In genomic region chr8:13685674-13686314, GRCm38 (mm10) we compare ENCODE assay signal across 12 mouse cellular contexts. TPM values are rescaled to one million over a fixed set of nuclear protein-coding genes. Genes with fewer than 3 reads are reported as not detected.
A peak's percentile ranks its signal among the peaks of the same experiment; 100 is the strongest.
DNase-seq lines count a peak whose midpoint lies in the region; ATAC-seq and TF ChIP-seq lines count a peak whose summit lies in the region.
"Had no signal": no experiment of that assay in that cellular context is flagged by ENCODE, and none has a peak within 500 bp of the region (broad histone marks: within the 10 kb centered on the region; RNA-seq: fewer than 3 reads in every experiment).

No protein-coding gene starts in this region.

- peak; percentile 49 for DNase-seq in left cerebral cortex, postnatal 4 days
- DNase-seq in left cerebral cortex, adult 2 months (ENCODE audit: extremely low spot score in 1 of 2, low spot score in 2 of 2) = no peak
- DNase-seq in T-cell, adult 2 months (ENCODE audit: low spot score) = peak; percentile 72
- peak; percentile 73 for DNase-seq in induced T-regulatory cell, adult 2 months (ENCODE audit: low read depth)
- DNase-seq in stomach, postnatal 0 days (ENCODE audit: low spot score) = no peak
- DNase-seq in gastrocnemius, postnatal 10 days = no peak
- DNase-seq in heart, postnatal 10 days = no peak

- 87% methylated on average over 16 of the region's 16 CpGs for WGBS in stomach, postnatal 0 days
- WGBS in kidney, embryonic 16.5 days = 94% methylated on average over 16 of the region's 16 CpGs

- H3K27ac ChIP-seq in left cerebral cortex, adult 2 months = no peak overlapping the region
- no peak overlapping the region for H3K27ac ChIP-seq in stomach, postnatal 0 days (replicated peaks)
- H3K27ac ChIP-seq in kidney, embryonic 16.5 days (ENCODE audit: low read length) = no peak overlapping the region
- H3K27ac ChIP-seq: neural tube, embryonic 12.5 days; stomach, embryonic 15.5 days had no signal

- no peaks in the 10 kb centered on the region for H3K36me3 ChIP-seq in stomach, postnatal 0 days (ENCODE audit: control insufficient read depth, insufficient read depth, low read length)
- H3K36me3 ChIP-seq in kidney, embryonic 16.5 days (ENCODE audit: insufficient read depth, low read length) = no peaks in the 10 kb centered on the region
- H3K36me3 ChIP-seq: neural tube, embryonic 12.5 days; stomach, embryonic 15.5 days had no signal

- intact Hi-C loops in left cerebral cortex, postnatal 4 days (cut with DNase I) = no loop called here
- intact Hi-C loops in left cerebral cortex, adult 2 months (cut with DNase I) = no loop called here
- intact Hi-C loops in heart, postnatal 10 days (cut with DNase I) = no loop called here

- H3K4me2 ChIP-seq in stomach, postnatal 0 days (replicated peaks; ENCODE audit: low read depth) = no peak overlapping the region
- H3K4me2 ChIP-seq in kidney, embryonic 16.5 days (replicated peaks; ENCODE audit: low read depth, low read length) = no peak overlapping the region
- H3K4me2 ChIP-seq: neural tube, embryonic 12.5 days; stomach, embryonic 15.5 days had no signal

- TF ChIP-seq CTCF in left cerebral cortex, adult 2 months (IDR thresholded peaks at IDR 0.05) = no peak
- no peak for TF ChIP-seq CTCF in stomach, postnatal 0 days (IDR thresholded peaks at IDR 0.05; ENCODE audit: low read depth)

- no peak for TF ChIP-seq EP300 in stomach, postnatal 0 days (optimal IDR thresholded peaks at IDR 0.05)

- H3K4me3 ChIP-seq in left cerebral cortex, adult 2 months = no peak overlapping the region
- H3K4me3 ChIP-seq in stomach, postnatal 0 days (ENCODE audit: low read depth, low read length) = no peak overlapping the region
- no peak overlapping the region for H3K4me3 ChIP-seq in kidney, embryonic 16.5 days (ENCODE audit: low read length)
- H3K4me3 ChIP-seq: neural tube, embryonic 12.5 days; stomach, embryonic 15.5 days had no signal

- no peaks in the 10 kb centered on the region for H3K9me3 ChIP-seq in stomach, postnatal 0 days (ENCODE audit: control insufficient read depth, low read length)
- H3K9me3 ChIP-seq in kidney, embryonic 16.5 days (ENCODE audit: low read length) = no peaks in the 10 kb centered on the region
- H3K9me3 ChIP-seq: neural tube, embryonic 12.5 days; stomach, embryonic 15.5 days had no signal

- ATAC-seq in stomach, postnatal 0 days (ENCODE audit: low FRiP score, low TSS enrichment) = peak; percentile 27; the same call in 1 of the 2 replicates
- no peak for ATAC-seq in kidney, embryonic 16.5 days (ENCODE audit: low FRiP score, low TSS enrichment)
- ATAC-seq: forebrain, embryonic 16.5 days had no signal

- no peak overlapping the region for H3K9ac ChIP-seq in stomach, postnatal 0 days (ENCODE audit: low read length)
- no peak overlapping the region for H3K9ac ChIP-seq in kidney, embryonic 16.5 days (replicated peaks; ENCODE audit: low read length)
- H3K9ac ChIP-seq: neural tube, embryonic 12.5 days; stomach, embryonic 15.5 days had no signal

- H3K27me3 ChIP-seq in stomach, postnatal 0 days (ENCODE audit: control insufficient read depth, insufficient read depth, low read length) = no peaks in the 10 kb centered on the region
- no peaks in the 10 kb centered on the region for H3K27me3 ChIP-seq in kidney, embryonic 16.5 days (ENCODE audit: insufficient read depth, low read length)
- H3K27me3 ChIP-seq: neural tube, embryonic 12.5 days; stomach, embryonic 15.5 days had no signal

- peaks cover 3% of the 10 kb centered on the region for H3K4me1 ChIP-seq in stomach, postnatal 0 days (replicated peaks; ENCODE audit: control insufficient read depth, insufficient read depth)
- H3K4me1 ChIP-seq in kidney, embryonic 16.5 days (ENCODE audit: insufficient read depth, low read length) = peaks cover 14% of the 10 kb centered on the region

RNA-seq across cellular contexts. Expression of gene Rasa3, which starts 8.4 kb away (rescaled TPM):
- total RNA-seq in left cerebral cortex, postnatal 4 days (2021) = 10 to 100 TPM; 46.4 to 49.1 TPM
- 10 to 100 TPM; 62.3 to 69.4 TPM for total RNA-seq in left cerebral cortex, adult 2 months (2021)
- polyA plus RNA-seq in stomach, postnatal 0 days (2015; fragmentation: Nextera tagmentation; extraction: Ambion mirVana) = 12.0 and 12.4 TPM in 2 replicates
- total RNA-seq in gastrocnemius, postnatal 10 days (2021) = 10 to 100 TPM; 20.4 to 34.0 TPM
- total RNA-seq in heart, postnatal 10 days (2021) = 10 to 100 TPM; 22.3 to 25.1 TPM
- polyA plus RNA-seq in kidney, embryonic 16.5 days (2015; fragmentation: Nextera tagmentation; extraction: Ambion mirVana) = 23.8 and 28.2 TPM in 2 replicates

RNA-seq across cellular contexts. Expression of gene Cfap97d2, which starts 19.9 kb away (rescaled TPM):
- 1 to 10 TPM in 1 of 2 experiments, under 1 TPM in 1; 0.66 to 1.9 TPM for total RNA-seq in left cerebral cortex, postnatal 4 days (2021)
- 1 to 10 TPM; 1.0 to 1.4 TPM for total RNA-seq in left cerebral cortex, adult 2 months (2021)
- polyA plus RNA-seq in stomach, postnatal 0 days (2015; fragmentation: Nextera tagmentation; extraction: Ambion mirVana) = 0.13 and 0.17 TPM in 2 replicates
- not detected for total RNA-seq in gastrocnemius, postnatal 10 days (2021)
- total RNA-seq in heart, postnatal 10 days (2021) = not detected
- 0.19 TPM in 1 of 2 replicates, not detected in the other for polyA plus RNA-seq in kidney, embryonic 16.5 days (2015; fragmentation: Nextera tagmentation; extraction: Ambion mirVana)
- polyA plus RNA-seq: intestine, embryonic 14.5 days; stomach, embryonic 15.5 days had no signal

Comparison
In these comparisons a context has a peak if more than half of its experiments do, and no peak if none do; other contexts are left out.
1. DNase-seq: peak in left cerebral cortex, postnatal 4 days (single experiment), T-cell, adult 2 months (single experiment) and induced T-regulatory cell, adult 2 months (single experiment); none in left cerebral cortex, adult 2 months (0 of 2), stomach, postnatal 0 days (single experiment), gastrocnemius, postnatal 10 days (single experiment) and heart, postnatal 10 days (0 of 2).